Comparison of ENCODE assay signal across 24 mouse cellular contexts in the genomic region with DNA sequence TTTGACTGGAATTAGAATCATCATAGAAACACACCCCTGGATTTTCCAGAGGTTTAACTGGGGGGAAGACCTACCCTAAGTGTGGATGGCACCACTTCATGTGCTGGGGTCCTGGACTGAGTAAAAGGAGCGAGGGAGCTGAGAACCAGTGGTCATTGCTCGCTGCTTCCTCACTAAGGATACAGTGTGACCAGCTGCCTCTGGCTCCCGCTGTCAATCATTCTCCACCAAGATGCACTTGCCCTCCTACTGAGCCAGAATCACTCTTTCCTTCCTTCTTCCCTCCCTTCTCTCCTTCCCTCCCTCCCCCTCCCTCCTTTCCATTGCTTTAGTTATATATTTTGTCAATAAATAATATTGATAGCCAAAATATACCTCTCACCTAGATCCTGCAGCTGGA. TPM values are rescaled to one million over a fixed set of nuclear protein-coding genes. Genes with fewer than 3 reads are reported as not detected.
"Had no signal": no experiment of that assay in that cellular context is flagged by ENCODE, and none has a peak within 500 bp of the region (broad histone marks: within the 10 kb centered on the region; RNA-seq: fewer than 3 reads in every experiment).

No protein-coding gene starts in this region.

- H3K4me1 ChIP-seq: kidney, embryonic 15.5 days; limb, embryonic 13.5 days; limb, embryonic 15.5 days had no signal

- DNase-seq: gastrocnemius, adult 2 months; gastrocnemius, postnatal 10 days; gastrocnemius, postnatal 25 days; heart, adult 18-20 months; heart, postnatal 10 days; heart, postnatal 4 days; kidney, adult 11 months; kidney, adult 2 months; kidney, postnatal 14 days; layer of hippocampus, adult 9-11 months; layer of hippocampus, postnatal 36 days; left cerebral cortex, postnatal 4 days had no signal

- H3K4me3 ChIP-seq: gastrocnemius, adult 2 months; heart, embryonic 10.5 days; heart, embryonic 12.5 days; hindbrain, embryonic 10.5 days; hindbrain, embryonic 12.5 days; hindbrain, embryonic 15.5 days; kidney, embryonic 15.5 days; limb, embryonic 13.5 days; limb, embryonic 15.5 days; liver, embryonic 12.5 days had no signal

- H3K36me3 ChIP-seq: heart, embryonic 10.5 days; heart, embryonic 12.5 days; hindbrain, embryonic 10.5 days; hindbrain, embryonic 12.5 days; hindbrain, embryonic 15.5 days; kidney, embryonic 15.5 days; limb, embryonic 13.5 days; limb, embryonic 15.5 days; liver, embryonic 12.5 days had no signal

- H3K4me2 ChIP-seq: hindbrain, embryonic 12.5 days; hindbrain, embryonic 15.5 days; kidney, embryonic 15.5 days; limb, embryonic 13.5 days; limb, embryonic 15.5 days; liver, embryonic 12.5 days had no signal

- H3K9me3 ChIP-seq: heart, embryonic 10.5 days; hindbrain, embryonic 10.5 days; hindbrain, embryonic 12.5 days; hindbrain, embryonic 15.5 days; kidney, embryonic 15.5 days; limb, embryonic 13.5 days; limb, embryonic 15.5 days; liver, embryonic 12.5 days had no signal

- ATAC-seq: liver, embryonic 12.5 days had no signal

- H3K9ac ChIP-seq: heart, embryonic 12.5 days; hindbrain, embryonic 12.5 days; hindbrain, embryonic 15.5 days; kidney, embryonic 15.5 days; limb, embryonic 13.5 days; limb, embryonic 15.5 days; liver, embryonic 12.5 days had no signal

- H3K27ac ChIP-seq: gastrocnemius, adult 2 months; heart, embryonic 10.5 days; hindbrain, embryonic 10.5 days; hindbrain, embryonic 12.5 days; hindbrain, embryonic 15.5 days; hindbrain, postnatal 0 days; kidney, embryonic 15.5 days; kidney, postnatal 0 days; limb, embryonic 13.5 days; limb, embryonic 15.5 days; liver, embryonic 12.5 days had no signal

RNA-seq across cellular contexts. Expression of gene Klrg2, which starts 6.0 kb away (rescaled TPM):
- polyA plus RNA-seq: liver, adult 2 months had no signal

RNA-seq across cellular contexts. Expression of gene Clec2l, which starts 19.8 kb away (rescaled TPM):
- polyA plus RNA-seq: liver, adult 2 months had no signal
